Mouse (Mus musculus) liver, embryonic 14.5 days (tissue): ENCODE measurements around the gene Samsn1. TPM values are rescaled to one million over a fixed set of nuclear protein-coding genes. Genes with fewer than 3 reads are reported as not detected.

Experiments
- ATAC-seq: fragments of 200-750 bp; cut with Nextera tagmentation; 2 replicates; pipeline ENCODE4 v1.8.0; 2017; ENCODE audit warnings: moderate number of reproducible peaks, mild to moderate bottlenecking, moderate library complexity; ENCODE audit not compliant: insufficient read depth
- DNase-seq, 3 experiments: peaks; one replicate each; pipeline ENCODE4 v3.0.0-alpha.2; 2012 to 2013; ENCODE audit warnings: low read depth in 3 of 3, low spot score in 3 of 3
- H3K27ac ChIP-seq: fragments of 300-500 bp; sonication (generic); 2 replicates; pipeline ENCODE4 v1.5.1; 2014; ENCODE audit warnings: moderate library complexity, mild to moderate bottlenecking, control low read depth, inconsistent platforms
- H3K27me3 ChIP-seq: fragments of 300-500 bp; sonication (generic); 2 replicates; pipeline ENCODE4 v1.6.1; 2014; ENCODE audit warnings: mild to moderate bottlenecking, low read length, moderate library complexity; ENCODE audit not compliant: control insufficient read depth, insufficient read depth
- H3K36me3 ChIP-seq: fragments of 300-500 bp; sonication (generic); replicated peaks from 2 replicates; pipeline ENCODE4 v1.6.1; 2014; ENCODE audit warnings: low read depth; ENCODE audit not compliant: control insufficient read depth, insufficient read depth
- H3K4me1 ChIP-seq, 2 experiments: fragments of 200-500 bp in 1 of 2; fragments of 300-500 bp in 1 of 2; sonication (generic) in 1 of 2; replicated peaks; 2 replicates each; pipeline ENCODE4 v1.6.1; 2012 to 2014; ENCODE audit warnings: antibody characterized with exemption in 1 of 2, inconsistent platforms in 1 of 2, low read length in 1 of 2; ENCODE audit not compliant: control insufficient read depth in 2 of 2, insufficient read depth in 2 of 2
- H3K4me2 ChIP-seq: fragments of 300-500 bp; sonication (generic); 2 replicates; pipeline ENCODE4 v1.6.1; 2014; ENCODE audit warnings: low read depth, mild to moderate bottlenecking, control low read depth, moderate library complexity
- H3K4me3 ChIP-seq, 2 experiments: fragments of 200-500 bp in 1 of 2; fragments of 300-500 bp in 1 of 2; sonication (generic) in 1 of 2; 2 replicates each; pipeline ENCODE4 v1.5.1; 2012 to 2014; ENCODE audit warnings: low read depth in 2 of 2, low read length in 2 of 2, mild to moderate bottlenecking in 2 of 2, control low read depth in 1 of 2, inconsistent platforms in 1 of 2, moderate library complexity in 1 of 2; ENCODE audit not compliant: insufficient read depth in 1 of 2
- H3K9ac ChIP-seq: fragments of 300-500 bp; sonication (generic); replicated peaks from 2 replicates; pipeline ENCODE4 v1.6.1; 2014; ENCODE audit warnings: mild to moderate bottlenecking, control low read depth, moderate library complexity
- H3K9me3 ChIP-seq: fragments of 300-500 bp; sonication (generic); 2 replicates; pipeline ENCODE4 v1.6.1; 2016; ENCODE audit warnings: low read length, mixed read lengths; ENCODE audit not compliant: control insufficient read depth
- CTCF ChIP-seq: IDR thresholded peaks from 2 replicates; pipeline ENCODE4 v1.5.1; 2016; ENCODE audit warnings: antibody characterized with exemption, low read depth, control low read depth
- EP300 ChIP-seq: IDR thresholded peaks from 2 replicates; pipeline ENCODE4 v1.6.1; 2016; ENCODE audit warnings: antibody characterized with exemption, low read depth
- WGBS: fragments of 180-500 bp; shearing (Covaris S2); extraction: QIAGEN DNeasy Blood & Tissue Kit; methylation state at CpG from one replicate; pipeline ENCODE4 v1.1.7; 2014; ENCODE audit not compliant: insufficient replicate concordance; 5-methylcytosine and 5-hydroxymethylcytosine counted together
- polyA plus RNA-seq, 2 experiments: library from polyadenylated mRNA; depleted of rRNA in 1 of 2; stranded (reverse) in 1 of 2; unstranded in 1 of 2; fragments of >200 nt; fragmentation: Nextera tagmentation in 1 of 2; extraction: Ambion mirVana in 1 of 2; gene quantifications; 2 replicates each; pipeline versions ENCODE4 v1.2.1 to v1.2.3; 2012 to 2014

Samsn1 gene
- polyA plus RNA-seq, 2 experiments, result 7.3 to 11.8 TPM

GRCm38 (mm10) chr16:75856343-75856742, 165.7 kb downstream of the Samsn1 start:
- Histone ChIP-seq H3K36me3 (no peaks in the 10 kb centered on the region; the same call in 1 of the 2 replicates), H3K27ac (no peak overlapping the region), H3K9ac (no peak overlapping the region), H3K4me2 (no peak overlapping the region), H3K9me3 (no peaks in the 10 kb centered on the region), H3K27me3 (no peaks in the 10 kb centered on the region), H3K4me1 (peaks cover 4 to 6% of the 10 kb centered on the region in 2 experiments; a peak in 3 of 4 replicates), H3K4me3 (no peak overlapping the region)
- DNase-seq (no peak), ATAC-seq (no peak)
- 82% methylated on average over 2 of the region's 2 CpGs for WGBS
- TF ChIP-seq CTCF, result no peak
- no peak for TF ChIP-seq EP300

GRCm38 (mm10) chr16:75855402-75855801, 166.7 kb downstream of the Samsn1 start:
- Histone ChIP-seq H3K36me3 (no peaks in the 10 kb centered on the region; the same call in 1 of the 2 replicates), H3K9me3 (no peaks in the 10 kb centered on the region), H3K27me3 (no peaks in the 10 kb centered on the region), H3K27ac (no peak overlapping the region), H3K9ac (no peak overlapping the region), H3K4me1 (peaks cover 4 to 6% of the 10 kb centered on the region in 2 experiments; a peak in 3 of 4 replicates), H3K4me2 (peak overlapping the region; percentile 23; the same call in 1 of the 2 replicates), H3K4me3 (no peak overlapping the region)
- TF ChIP-seq CTCF, result peak; percentile 8; the same call in 1 of the 2 replicates
- 0 out of 2 replicates have a peak, but pooled peaks have one; percentile 24 for TF ChIP-seq EP300
- 22% methylated on average over 7 of the region's 7 CpGs for WGBS
- DNase-seq (peak in 1 of 3 experiments; percentile 46), ATAC-seq (peak; percentile 61; the same call in 1 of the 2 replicates)

DNA sequence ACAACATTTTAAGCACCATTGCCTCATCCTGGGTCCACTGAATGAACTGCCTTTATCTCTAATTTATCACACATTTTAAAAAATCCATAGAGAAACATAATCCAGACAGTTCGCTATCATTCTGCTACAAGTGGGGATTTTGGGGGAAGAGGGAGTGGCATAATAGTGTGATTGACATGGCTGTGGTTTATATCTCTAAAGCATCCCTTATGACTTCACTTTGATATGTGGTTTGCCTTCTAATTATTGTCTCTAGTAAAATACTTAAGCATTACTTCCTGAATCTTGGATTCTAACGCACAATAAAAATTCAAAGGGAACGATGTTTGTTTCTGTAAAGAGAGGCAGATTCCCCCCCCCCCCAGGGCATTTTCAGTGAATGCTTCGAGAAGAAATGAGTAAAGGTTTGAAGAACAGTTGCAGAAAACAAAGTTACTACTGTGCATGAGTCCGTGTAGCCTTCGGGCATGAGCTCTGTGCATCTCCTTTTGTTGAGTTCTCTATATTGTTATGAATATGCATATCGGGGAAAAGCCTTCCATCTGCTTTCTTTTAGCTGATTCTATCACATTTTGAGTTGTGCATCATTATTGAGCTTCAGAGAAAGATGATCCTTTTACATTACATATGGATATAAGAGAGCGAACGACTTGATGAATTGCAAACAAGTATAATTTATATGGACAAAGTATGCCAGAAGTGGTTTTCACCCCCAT, 168.4 kb downstream of the Samsn1 start:
- H3K9ac ChIP-seq, result no peak overlapping the region
- H3K27ac ChIP-seq, result no peak overlapping the region
- H3K4me1 ChIP-seq, result peaks cover 4 to 6% of the 10 kb centered on the region in 2 experiments; a peak in 3 of 4 replicates
- no peaks in the 10 kb centered on the region for H3K9me3 ChIP-seq
- no peaks in the 10 kb centered on the region for H3K36me3 ChIP-seq
- no peak for ATAC-seq
- DNase-seq, result no peak
- no peak overlapping the region for H3K4me3 ChIP-seq
- 81% methylated on average over 9 of the region's 9 CpGs for WGBS
- no peak overlapping the region for H3K4me2 ChIP-seq
- H3K27me3 ChIP-seq, result no peaks in the 10 kb centered on the region
- TF ChIP-seq CTCF (no peak), EP300 (no peak)

DNA sequence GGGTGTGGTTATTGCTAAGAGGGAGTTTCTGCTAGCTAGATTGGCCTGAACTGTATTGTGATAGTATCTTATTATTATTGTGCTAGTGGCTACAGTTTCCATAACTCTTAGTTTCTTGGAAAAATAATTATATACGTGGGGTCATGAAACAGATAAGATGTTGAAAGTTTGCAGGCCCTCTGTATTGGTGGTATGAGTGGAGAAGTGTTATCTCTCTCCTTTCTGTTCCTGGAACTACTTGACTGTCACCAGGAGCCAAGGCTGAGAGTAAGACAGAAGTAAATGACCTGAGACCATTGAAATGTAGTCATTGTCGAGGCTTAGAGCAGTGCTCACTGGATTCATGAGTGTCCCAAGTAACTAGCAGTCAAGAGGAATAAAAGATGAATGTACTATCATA, 169.6 kb downstream of the Samsn1 start:
- H3K4me1 ChIP-seq, result peaks cover 4 to 6% of the 10 kb centered on the region in 2 experiments; a peak in 3 of 4 replicates
- no peak for DNase-seq
- ATAC-seq, result peak; percentile 49; the same call in 1 of the 2 replicates
- 14% methylated on average over 2 of the region's 2 CpGs for WGBS
- H3K9ac ChIP-seq, result no peak overlapping the region
- H3K27me3 ChIP-seq, result no peaks in the 10 kb centered on the region
- TF ChIP-seq CTCF, result no peak
- TF ChIP-seq EP300, result no peak
- no peaks in the 10 kb centered on the region for H3K36me3 ChIP-seq
- no peak overlapping the region for H3K27ac ChIP-seq
- H3K9me3 ChIP-seq, result no peaks in the 10 kb centered on the region
- no peak overlapping the region for H3K4me3 ChIP-seq
- no peak overlapping the region for H3K4me2 ChIP-seq

GRCm38 (mm10) chr16:75849039-75849438, 173.0 kb downstream of the Samsn1 start:
- Histone ChIP-seq H3K4me2 (no peak overlapping the region), H3K36me3 (no peaks in the 10 kb centered on the region), H3K4me3 (no peak overlapping the region), H3K27ac (no peak overlapping the region), H3K4me1 (peaks cover 8 to 11% of the 10 kb centered on the region in 2 experiments), H3K27me3 (no peaks in the 10 kb centered on the region), H3K9ac (no peak overlapping the region), H3K9me3 (no peaks in the 10 kb centered on the region)
- DNase-seq, result no peak
- TF ChIP-seq CTCF (no peak), EP300 (no peak)
- no peak for ATAC-seq
- WGBS, result 74% methylated on average over 6 of the region's 6 CpGs
